Mouse (Mus musculus) midbrain, embryonic 15.5 days (tissue): Measurements from ENCODE around the gene Gm10260. TPM values are rescaled to one million over a fixed set of nuclear protein-coding genes. Genes with fewer than 3 reads are reported as not detected.

ENCODE experiments used
- ATAC-seq: fragments of 200-750 bp; cut with Nextera tagmentation; replicated peaks from 2 replicates; pipeline ENCODE4 v1.8.0; 2017; ENCODE audit warnings: moderate TSS enrichment
- H3K27ac ChIP-seq: fragments of 300-500 bp; sonication (generic); 2 replicates; pipeline ENCODE4 v1.5.1; 2015; ENCODE audit warnings: mild to moderate bottlenecking, inconsistent platforms
- H3K27me3 ChIP-seq: fragments of 300-500 bp; sonication (generic); replicated peaks from 2 replicates; pipeline ENCODE4 v1.6.1; 2015; ENCODE audit warnings: inconsistent platforms
- H3K36me3 ChIP-seq: fragments of 300-500 bp; sonication (generic); replicated peaks from 2 replicates; pipeline ENCODE4 v1.6.1; 2015; ENCODE audit warnings: inconsistent platforms
- H3K4me1 ChIP-seq: fragments of 300-500 bp; sonication (generic); 2 replicates; pipeline ENCODE4 v1.6.1; 2015; ENCODE audit warnings: inconsistent platforms
- H3K4me2 ChIP-seq: fragments of 300-500 bp; sonication (generic); 2 replicates; pipeline ENCODE4 v1.6.1; 2015; ENCODE audit warnings: inconsistent platforms, mild to moderate bottlenecking, moderate library complexity
- H3K4me3 ChIP-seq: fragments of 300-500 bp; sonication (generic); 2 replicates; pipeline ENCODE4 v1.5.1; 2015; ENCODE audit warnings: mild to moderate bottlenecking, inconsistent platforms
- H3K9ac ChIP-seq: fragments of 300-500 bp; sonication (generic); 2 replicates; pipeline ENCODE4 v1.6.1; 2015; ENCODE audit warnings: mild to moderate bottlenecking, inconsistent platforms
- H3K9me3 ChIP-seq: fragments of 300-500 bp; sonication (generic); 2 replicates; pipeline ENCODE4 v1.6.1; 2016; ENCODE audit warnings: inconsistent platforms
- WGBS: fragments of 180-500 bp; shearing (Covaris S2); methylation state at CpG from one replicate; pipeline ENCODE4 v1.1.7; 2015; ENCODE audit warnings: mixed read lengths; 5-methylcytosine and 5-hydroxymethylcytosine counted together
- polyA plus RNA-seq: library from polyadenylated mRNA; unstranded; fragments of >200 nt; fragmentation: Nextera tagmentation; extraction: Ambion mirVana; gene quantifications from 2 replicates; pipeline ENCODE4 v1.2.1, GENCODE M21; 2015

Gene Gm10260
- polyA plus RNA-seq, 1 experiment from 2014 or later = 0.96 TPM

DNA sequence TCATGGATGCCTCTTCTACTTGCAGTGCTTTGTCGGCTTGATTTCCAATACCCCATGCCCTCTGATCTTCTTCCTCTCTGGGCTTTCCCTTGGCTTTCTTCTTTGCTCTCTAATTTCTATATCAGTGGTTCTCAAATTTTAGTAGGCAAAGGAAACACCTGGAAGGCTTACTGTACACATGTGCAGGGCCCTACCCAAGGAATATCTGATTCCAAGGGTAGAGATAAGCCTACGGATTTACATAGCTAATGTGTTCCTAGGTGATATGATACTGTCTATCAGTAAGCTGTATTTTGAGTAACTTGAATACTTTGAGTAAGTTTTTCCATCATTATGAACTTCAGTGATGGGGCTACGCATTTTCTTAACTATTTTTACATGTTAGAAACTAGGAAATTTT lies 25.7 kb downstream of the Gm10260 start:
- WGBS = 97% methylated on average over 3 of the region's 3 CpGs
- H3K4me3 ChIP-seq = no peak overlapping the region
- H3K27me3 ChIP-seq = no peaks in the 10 kb centered on the region
- H3K4me2 ChIP-seq = no peak overlapping the region
- H3K9me3 ChIP-seq = no peaks in the 10 kb centered on the region
- H3K36me3 ChIP-seq = no peaks in the 10 kb centered on the region
- no peak for ATAC-seq
- H3K4me1 ChIP-seq = no peaks in the 10 kb centered on the region
- no peak overlapping the region for H3K9ac ChIP-seq
- no peak overlapping the region for H3K27ac ChIP-seq

DNA sequence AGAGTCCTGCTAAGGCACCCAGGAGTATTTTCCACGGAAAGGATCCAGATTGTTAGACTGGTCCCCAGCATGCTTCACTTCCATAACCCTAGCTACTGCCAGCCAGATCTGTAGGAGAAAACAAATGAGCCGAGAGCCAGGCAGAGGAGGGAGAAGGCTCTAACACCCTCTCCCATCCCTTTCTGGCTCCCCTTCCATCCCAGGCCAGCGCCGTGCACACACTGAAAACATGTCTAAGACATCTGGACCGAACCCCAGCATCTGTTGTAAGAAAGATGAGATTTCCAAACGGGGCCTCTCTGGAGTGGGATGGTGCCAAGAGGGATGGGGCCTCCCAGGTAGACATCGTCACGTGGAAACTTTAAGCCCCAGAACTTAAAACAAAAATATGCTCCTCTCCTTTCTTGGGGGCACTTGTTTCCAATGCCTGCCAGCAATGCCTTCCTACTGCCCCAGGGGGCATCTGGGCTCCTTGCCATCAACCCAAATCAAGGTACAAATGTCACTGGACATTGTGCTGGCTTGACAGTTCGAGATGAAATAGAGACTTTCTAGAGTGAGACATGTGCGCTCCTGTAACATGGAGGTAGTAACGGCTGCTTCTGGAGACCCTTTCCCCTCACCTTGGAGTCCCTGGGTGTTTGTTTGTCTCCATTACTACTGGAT lies 35.1 kb downstream of the Gm10260 start:
- no peak overlapping the region for H3K9ac ChIP-seq
- no peak overlapping the region for H3K4me2 ChIP-seq
- no peaks in the 10 kb centered on the region for H3K36me3 ChIP-seq
- no peaks in the 10 kb centered on the region for H3K9me3 ChIP-seq
- H3K4me3 ChIP-seq = no peak overlapping the region
- no peaks in the 10 kb centered on the region for H3K4me1 ChIP-seq
- 68% methylated on average over 11 of the region's 11 CpGs for WGBS
- no peaks in the 10 kb centered on the region for H3K27me3 ChIP-seq
- no peak for ATAC-seq
- no peak overlapping the region for H3K27ac ChIP-seq

DNA sequence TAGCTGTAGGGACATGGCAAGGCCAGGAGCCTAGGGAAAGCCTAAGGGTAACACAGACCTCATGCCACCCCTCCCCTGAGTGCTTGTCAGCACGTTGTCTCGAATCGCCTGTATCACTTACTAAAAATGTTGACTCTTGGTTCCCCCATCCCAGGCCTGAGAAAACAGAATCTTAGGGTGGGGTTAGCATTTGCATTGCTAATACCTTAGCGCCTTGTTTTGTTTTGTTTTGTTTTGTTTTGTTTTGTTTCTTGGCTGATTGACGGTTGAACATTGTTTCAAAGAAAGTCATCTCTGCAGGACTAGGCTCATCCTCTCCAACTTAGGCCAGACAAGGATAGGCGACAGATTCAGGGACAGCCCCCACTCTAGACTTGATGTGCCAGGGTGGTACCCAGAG lies 35.9 kb downstream of the Gm10260 start:
- H3K4me2 ChIP-seq = no peak overlapping the region
- H3K27ac ChIP-seq = no peak overlapping the region
- no peak for ATAC-seq
- no peaks in the 10 kb centered on the region for H3K36me3 ChIP-seq
- no peak overlapping the region for H3K9ac ChIP-seq
- H3K4me3 ChIP-seq = no peak overlapping the region
- no peaks in the 10 kb centered on the region for H3K9me3 ChIP-seq
- WGBS = 58% methylated on average over 6 of the region's 6 CpGs
- H3K4me1 ChIP-seq = no peaks in the 10 kb centered on the region
- no peaks in the 10 kb centered on the region for H3K27me3 ChIP-seq

- Histone ChIP-seq H3K9ac (no peak overlapping the region), H3K4me2 (no peak overlapping the region), H3K9me3 (no peaks in the 10 kb centered on the region), H3K4me3 (no peak overlapping the region), H3K36me3 (no peaks in the 10 kb centered on the region), H3K27me3 (no peaks in the 10 kb centered on the region), H3K27ac (no peak overlapping the region), H3K4me1 (no peaks in the 10 kb centered on the region)
- 72% methylated on average over 8 of the region's 8 CpGs for WGBS
- ATAC-seq = no peak
Measured at GRCm38 (mm10) chr13:97712506-97713275, 47.7 kb downstream of the Gm10260 start.

GRCm38 (mm10) chr13:97711510-97711909 lies 48.9 kb downstream of the Gm10260 start:
- no peak overlapping the region for H3K4me3 ChIP-seq
- WGBS = 88% methylated on average over 2 of the region's 2 CpGs

More at GRCm38 (mm10) chr13:97711510-97711909, 48.9 kb downstream of the Gm10260 start:
- no peak overlapping the region for H3K27ac ChIP-seq
- H3K9me3 ChIP-seq = no peaks in the 10 kb centered on the region
- H3K36me3 ChIP-seq = no peaks in the 10 kb centered on the region
- no peaks in the 10 kb centered on the region for H3K27me3 ChIP-seq
- no peaks in the 10 kb centered on the region for H3K4me1 ChIP-seq
- no peak overlapping the region for H3K4me2 ChIP-seq
- H3K9ac ChIP-seq = no peak overlapping the region
- no peak for ATAC-seq
